Mouse (Mus musculus) kidney, adult 2 months (tissue): Measurements from ENCODE around the gene Wdfy1.

Experiments
- CTCF ChIP-seq: fragments of 200-500 bp; conservative IDR thresholded peaks from 2 replicates; pipeline ENCODE4 v1.5.1; 2011; ENCODE audit warnings: low read depth, mild to moderate bottlenecking, control low read depth, low read length, moderate library complexity, mixed read lengths; ENCODE audit not compliant: insufficient read depth, insufficient read length
- POLR2A ChIP-seq: fragments of 200-500 bp; IDR thresholded peaks from one replicate; pipeline ENCODE4 v1.6.1; 2011; ENCODE audit warnings: low read depth, low read length, control low read depth

DNA sequence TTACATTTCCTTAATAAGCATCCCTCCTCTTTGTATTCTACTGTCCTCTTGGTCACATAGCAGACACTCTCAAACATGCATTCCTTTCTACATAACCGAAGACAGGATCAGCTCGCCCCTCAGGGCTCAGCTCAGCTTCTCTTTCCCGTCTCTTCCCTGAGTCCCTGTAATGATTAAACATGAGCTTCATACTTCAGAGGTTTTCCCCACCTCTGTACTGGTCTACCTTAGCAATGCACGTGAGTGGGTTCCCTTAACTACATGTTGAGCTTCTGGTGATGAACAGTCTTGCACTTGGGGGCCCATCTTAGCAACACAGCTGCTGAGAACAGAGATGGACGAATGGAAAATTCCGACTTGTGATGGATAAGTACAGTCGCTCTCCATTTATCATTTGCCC is 116.3 kb downstream of the Wdfy1 start:
- TF ChIP-seq POLR2A (no peak), CTCF (no peak)
